Mouse (Mus musculus) heart, postnatal 14 days (tissue): ENCODE measurements at regions not wholly inside any gene's neighbourhood (a gene's known extent, or its start where the extent isn't known, plus 50 kb on each side); places are given as distances from the start of the nearest gene placed in this dataset.

Source experiments
- DNase-seq, 2 experiments: peaks; one replicate each; pipeline ENCODE4 v3.0.0; 2021 to 2022
- intact Hi-C: fragments of 180-260 bp; cut with DNase I; formaldehyde crosslinking; loops from one replicate; pipeline ENCODE4 v1.15.1; 2025

GRCm38 (mm10) chr13:38756629-38757227 is 97.9 kb upstream of the Eef1e1 start:
- intact Hi-C loops, result no loop called here
- DNase-seq, result no peak

- intact Hi-C loops, result no loop called here
- DNase-seq, result no peak
Measured at GRCm38 (mm10) chr13:38753722-38754121, 94.9 kb upstream of the Eef1e1 start.

- intact Hi-C loops, result no loop called here
- no peak for DNase-seq
Measured at GRCm38 (mm10) chr13:38751876-38752275, 93.0 kb upstream of the Eef1e1 start.

- DNase-seq, result no peak
- intact Hi-C loops, result no loop called here
Measured at GRCm38 (mm10) chr13:38740066-38740465, 81.2 kb upstream of the Eef1e1 start.

- DNase-seq, result no peak
- intact Hi-C loops, result no loop called here
Measured at GRCm38 (mm10) chr13:38736361-38737035, 77.6 kb upstream of the Eef1e1 start.

GRCm38 (mm10) chr13:38735294-38735693 is 76.4 kb upstream of the Eef1e1 start:
- no peak for DNase-seq
- intact Hi-C loops, result no loop called here

GRCm38 (mm10) chr13:38733246-38733645 is 74.4 kb upstream of the Eef1e1 start:
- intact Hi-C loops, result no loop called here
- no peak for DNase-seq

GRCm38 (mm10) chr13:38725452-38725851 is 66.6 kb upstream of the Eef1e1 start:
- DNase-seq, result no peak
- intact Hi-C loops, result no loop called here

- intact Hi-C loops, result no loop called here
- no peak for DNase-seq
Measured at GRCm38 (mm10) chr13:38721166-38721565, 62.3 kb upstream of the Eef1e1 start.

GRCm38 (mm10) chr13:38714838-38715237 is 56.0 kb upstream of the Eef1e1 start:
- intact Hi-C loops, result no loop called here
- DNase-seq, result no peak
